Mouse (Mus musculus): Measurements from ENCODE around the gene Olfr1431.
"Not testable (repeated sequence)": the region's sequence is repeated elsewhere in the genome, so short reads cannot be mapped to it uniquely, and the experiment has no call there.

Gene Olfr1431

DNA sequence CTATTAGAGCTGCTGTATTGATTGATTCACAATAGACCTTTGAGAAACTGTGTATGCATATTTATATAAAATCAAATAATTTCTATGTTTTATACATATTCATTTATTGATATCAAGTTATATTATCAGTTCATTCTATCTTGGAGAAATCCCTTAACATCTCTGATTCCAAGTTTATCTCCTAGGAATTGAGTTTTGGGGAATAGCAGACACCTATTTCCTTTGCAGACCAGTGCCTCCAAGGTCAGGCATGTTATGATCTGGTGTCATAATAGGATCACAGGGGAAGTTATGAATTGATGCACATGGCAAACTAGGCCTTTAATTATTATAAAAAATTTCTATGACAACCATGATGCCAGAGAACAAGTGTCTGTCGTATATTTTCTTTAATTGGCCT is at the start of gene Olfr1431:
TSS of gene Olfr1431 (plus strand) at position 301 of the 400 bp plus-strand sequence.
- no peak for DNase-seq (ENCODE audit: low spot score)

DNA sequence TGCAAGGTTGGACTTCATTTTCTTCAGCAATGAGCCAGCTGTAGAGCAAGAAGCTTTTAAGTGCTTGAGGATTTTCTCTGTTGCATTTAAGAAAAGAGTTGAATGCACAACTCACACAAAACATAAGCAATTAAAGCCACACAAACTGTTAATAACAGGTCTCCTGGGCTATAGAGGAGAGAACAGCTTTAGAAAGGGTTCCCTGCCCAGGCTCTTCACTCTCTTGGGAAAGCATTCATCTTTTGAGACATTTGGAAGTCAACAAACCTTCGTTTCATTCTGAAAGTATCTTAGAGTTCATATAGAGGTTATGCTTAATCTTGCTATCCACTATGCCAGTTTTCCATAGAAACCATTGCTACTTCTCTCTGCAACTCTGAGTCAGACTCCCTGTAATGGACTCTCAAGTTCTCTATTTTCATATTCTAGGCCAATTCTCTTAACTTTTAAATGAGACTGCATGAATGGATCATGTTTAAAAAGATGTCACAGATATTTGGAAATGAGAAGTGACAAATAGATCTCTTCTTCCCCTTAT is 30.3 kb upstream of the Olfr1431 start, which contains the start of gene Olfr1555-ps1:
TSS of gene Olfr1555-ps1 (minus strand) at position 51 of the 538 bp plus-strand sequence.
- DNase-seq (ENCODE audit: low spot score) = not testable (repeated sequence)

DNA sequence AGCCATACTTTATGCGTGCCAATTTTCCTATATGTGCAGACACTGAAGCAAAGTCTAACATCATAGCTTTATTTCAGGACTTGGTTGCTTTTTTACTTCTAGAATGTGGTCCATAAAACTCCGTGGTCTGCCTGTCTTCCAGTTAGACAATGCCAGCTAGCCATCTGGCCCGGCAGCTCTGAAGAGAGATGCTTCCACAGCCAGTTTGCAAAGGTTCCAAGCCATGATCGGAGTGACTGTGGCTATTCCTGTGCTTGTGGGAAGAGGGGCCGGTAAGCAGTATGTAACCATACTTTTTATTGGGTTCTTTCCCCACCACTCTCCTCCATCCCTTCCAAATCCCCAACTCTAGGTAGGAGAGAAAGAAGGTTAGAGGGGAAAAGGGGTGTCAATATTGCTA is 25.0 kb upstream of the Olfr1431 start:
- not testable (repeated sequence) for DNase-seq (ENCODE audit: low spot score)

DNA sequence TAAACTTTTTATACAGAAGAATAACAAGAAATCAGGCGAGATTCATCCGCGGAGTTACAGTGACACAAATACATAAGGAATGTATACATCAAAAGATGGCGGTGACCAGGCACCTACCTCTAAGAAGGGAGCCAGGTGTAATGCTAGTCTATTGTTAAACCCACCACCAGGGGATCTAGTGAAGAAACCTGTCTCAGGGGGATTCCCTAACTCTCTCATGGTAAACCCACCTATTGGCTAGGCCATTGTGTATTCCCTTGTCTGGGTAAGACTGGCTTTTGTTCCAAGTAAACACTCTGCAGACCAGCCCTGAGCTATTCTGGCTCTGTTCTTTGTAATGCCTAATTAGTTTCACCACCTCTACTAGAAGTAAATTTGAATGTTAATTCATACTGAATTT is 1.4 kb upstream of the Olfr1431 start:
- not testable (repeated sequence) for DNase-seq (ENCODE audit: low spot score)

DNA sequence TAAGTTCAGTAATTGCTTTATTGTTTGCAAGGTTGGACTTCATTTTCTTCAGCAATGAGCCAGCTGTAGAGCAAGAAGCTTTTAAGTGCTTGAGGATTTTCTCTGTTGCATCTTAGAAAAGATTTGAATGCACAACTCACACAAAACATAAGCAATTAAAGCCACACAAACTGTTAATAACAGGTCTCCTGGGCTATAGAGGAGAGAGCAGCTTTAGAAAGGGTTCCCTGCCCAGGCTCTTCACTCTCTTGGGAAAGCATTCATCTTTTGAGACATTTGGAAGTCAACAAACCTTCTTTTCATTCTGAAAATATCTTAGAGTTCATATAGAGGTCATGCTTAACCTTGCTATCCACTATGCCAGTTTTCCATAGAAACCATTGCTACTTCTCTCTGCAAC is 32.1 kb downstream of the Olfr1431 start, which contains the start of gene Olfr1432:
TSS of gene Olfr1432 (minus strand) at position 101 of the 400 bp plus-strand sequence.
- not testable (repeated sequence) for DNase-seq (ENCODE audit: low spot score)

DNA sequence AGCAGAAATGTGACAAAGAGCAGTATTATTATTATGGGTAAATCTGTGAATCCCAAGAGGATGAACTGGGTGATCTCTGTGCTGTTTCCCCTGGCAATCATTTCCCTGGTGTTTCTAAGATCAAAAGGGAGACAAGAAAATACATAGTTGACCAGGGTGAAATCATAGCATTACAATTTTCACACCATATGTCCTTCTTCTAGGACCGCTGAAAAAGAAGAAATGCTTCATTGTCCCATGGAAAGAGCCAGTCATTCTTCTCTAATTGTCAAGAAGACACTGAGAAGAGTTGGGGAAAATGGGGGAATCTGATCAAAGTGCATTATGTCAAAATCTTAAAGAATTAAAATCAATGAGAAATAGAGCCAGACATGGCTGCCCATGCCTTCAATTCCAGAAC is 41.1 kb downstream of the Olfr1431 start, which contains the start of gene Olfr262:
TSS of gene Olfr262 (minus strand) at position 101 of the 400 bp plus-strand sequence.
- DNase-seq (ENCODE audit: low spot score) = no peak

DNA sequence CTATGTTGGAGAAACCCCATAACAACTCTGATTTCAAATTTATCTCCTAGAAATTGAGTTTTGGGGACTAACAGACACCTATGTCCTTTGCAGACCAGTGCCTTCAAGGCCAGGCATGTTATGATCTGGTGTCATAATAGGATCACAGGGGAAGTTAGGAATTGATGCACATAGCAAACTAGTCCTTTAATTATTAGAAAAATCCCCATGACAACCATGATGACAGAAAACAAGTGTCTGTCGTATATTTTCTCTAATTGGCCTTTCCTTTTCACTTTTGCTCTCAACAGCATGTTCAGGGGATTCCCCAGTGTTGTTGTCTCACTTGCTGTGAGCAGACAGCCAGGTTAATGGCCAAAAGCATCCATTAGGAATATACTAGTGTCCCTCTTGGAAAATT is 60.3 kb downstream of the Olfr1431 start, which contains the start of gene Olfr235:
TSS of gene Olfr235 (plus strand) at position 301 of the 400 bp plus-strand sequence.
- no peak for DNase-seq (ENCODE audit: low spot score)

Data from MN1 (cell line).